Mouse (Mus musculus) liver, postnatal 0 days (tissue): ENCODE results near the gene Col4a3.

Source experiments
- CTCF ChIP-seq: sonication (generic); IDR thresholded peaks from 2 replicates; pipeline ENCODE4 v1.5.1; 2016; ENCODE audit warnings: antibody characterized with exemption, low read depth
- EP300 ChIP-seq: IDR thresholded peaks from 2 replicates; pipeline ENCODE4 v1.6.1; 2016; ENCODE audit warnings: antibody characterized with exemption, low read depth, mild to moderate bottlenecking

DNA sequence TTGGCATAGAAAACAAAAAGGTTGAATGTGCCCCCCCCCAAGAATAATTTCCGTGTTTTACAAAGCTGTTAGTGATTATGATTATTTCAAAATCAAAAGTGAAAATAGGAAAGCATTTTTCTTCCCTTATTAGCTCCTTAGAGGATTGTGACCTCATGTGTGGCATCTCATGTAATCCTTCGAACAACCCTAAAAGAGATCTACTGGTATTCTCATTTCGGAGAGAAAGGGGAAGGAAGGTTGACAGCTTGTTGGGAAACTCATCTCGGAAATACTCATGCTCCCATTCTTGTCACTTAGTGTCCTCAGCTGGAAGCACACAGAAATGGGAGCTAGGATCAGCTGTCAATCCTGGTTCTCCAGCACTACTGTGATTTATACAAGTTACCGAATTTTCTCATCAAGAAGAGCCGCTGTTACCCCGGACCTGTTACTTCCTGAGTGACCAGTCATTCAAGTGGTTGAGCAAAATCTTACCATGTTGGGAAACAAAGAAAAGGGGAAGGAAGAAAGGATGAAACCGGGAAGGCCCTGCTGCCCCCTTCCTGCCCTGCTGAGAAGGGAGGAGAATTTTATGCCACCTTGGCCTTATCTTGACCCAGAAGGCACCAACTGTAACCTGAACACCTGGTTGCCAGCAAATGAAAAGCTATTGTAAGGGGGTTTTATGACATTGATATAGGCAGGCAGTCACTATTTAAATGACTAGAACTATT, 174.9 kb downstream of the Col4a3 start:
- TF ChIP-seq CTCF (no peak), EP300 (no peak)
